Mouse (Mus musculus): ENCODE measurements around the gene Rnf38.

Rnf38 gene

GRCm38 (mm10) chr4:44224141-44224540 lies 9.4 kb downstream of the Rnf38 start:
- DNase-seq (ENCODE audit: low spot score in 2 of 2): no peak

GRCm38 (mm10) chr4:44223444-44223843 lies 10.1 kb downstream of the Rnf38 start:
- DNase-seq (ENCODE audit: low spot score in 2 of 2): no peak

GRCm38 (mm10) chr4:44216797-44217442 lies 16.7 kb downstream of the Rnf38 start:
- no peak for DNase-seq (ENCODE audit: low spot score in 2 of 2)

GRCm38 (mm10) chr4:44199968-44200367 lies 33.6 kb downstream of the Rnf38 start:
- no peak for DNase-seq (ENCODE audit: low spot score in 2 of 2)

- DNase-seq (ENCODE audit: low spot score in 2 of 2): no peak
These were observed 46.2 kb downstream of the Rnf38 start for GRCm38 (mm10) chr4:44187431-44187830.

- no peak for DNase-seq (ENCODE audit: low spot score in 2 of 2)
These were observed 49.7 kb downstream of the Rnf38 start for GRCm38 (mm10) chr4:44183862-44184261.

- DNase-seq (ENCODE audit: low spot score in 2 of 2): no peak
These were observed 53.8 kb downstream of the Rnf38 start for GRCm38 (mm10) chr4:44179748-44180147.

GRCm38 (mm10) chr4:44173177-44173576 lies 60.4 kb downstream of the Rnf38 start:
- DNase-seq (ENCODE audit: low spot score in 2 of 2): no peak

- DNase-seq (ENCODE audit: low spot score in 2 of 2): no peak
These were observed 60.9 kb downstream of the Rnf38 start for GRCm38 (mm10) chr4:44172676-44173075.

GRCm38 (mm10) chr4:44169884-44170283 lies 63.7 kb downstream of the Rnf38 start:
- no peak for DNase-seq (ENCODE audit: low spot score in 2 of 2)

GRCm38 (mm10) chr4:44168816-44169215 lies 64.8 kb downstream of the Rnf38 start:
- no peak for DNase-seq (ENCODE audit: low spot score in 2 of 2)

GRCm38 (mm10) chr4:44168231-44168647 lies 65.3 kb downstream of the Rnf38 start:
- peak; percentile 83 to 85 for DNase-seq (ENCODE audit: low spot score in 2 of 2)

- peak; percentile 58 to 67 for DNase-seq (ENCODE audit: low spot score in 2 of 2)
These were observed 66.0 kb downstream of the Rnf38 start for GRCm38 (mm10) chr4:44167397-44168121.

- DNase-seq (ENCODE audit: low spot score in 2 of 2): no peak
These were observed 66.7 kb downstream of the Rnf38 start for GRCm38 (mm10) chr4:44166702-44167396.

GRCm38 (mm10) chr4:44164621-44165020 lies 69.0 kb downstream of the Rnf38 start:
- DNase-seq (ENCODE audit: low spot score in 2 of 2): no peak

GRCm38 (mm10) chr4:44163034-44163433 lies 70.6 kb downstream of the Rnf38 start:
- no peak for DNase-seq (ENCODE audit: low spot score in 2 of 2)

GRCm38 (mm10) chr4:44160990-44161689 lies 72.4 kb downstream of the Rnf38 start:
- no peak for DNase-seq (ENCODE audit: low spot score in 2 of 2)

GRCm38 (mm10) chr4:44159839-44160238 lies 73.8 kb downstream of the Rnf38 start:
- DNase-seq (ENCODE audit: low spot score in 2 of 2): no peak

- DNase-seq (ENCODE audit: low spot score in 2 of 2): no peak
These were observed 77.1 kb downstream of the Rnf38 start for GRCm38 (mm10) chr4:44156481-44156880.

- DNase-seq (ENCODE audit: low spot score in 2 of 2): no peak
These were observed 78.7 kb downstream of the Rnf38 start for GRCm38 (mm10) chr4:44154884-44155283.

GRCm38 (mm10) chr4:44152904-44153303 lies 80.7 kb downstream of the Rnf38 start:
- no peak for DNase-seq (ENCODE audit: low spot score in 2 of 2)

GRCm38 (mm10) chr4:44126805-44127204 lies 106.8 kb downstream of the Rnf38 start:
- DNase-seq (ENCODE audit: low spot score in 2 of 2): no peak

Data from right cerebral cortex, postnatal 36 days (tissue).